In the genomic region with DNA sequence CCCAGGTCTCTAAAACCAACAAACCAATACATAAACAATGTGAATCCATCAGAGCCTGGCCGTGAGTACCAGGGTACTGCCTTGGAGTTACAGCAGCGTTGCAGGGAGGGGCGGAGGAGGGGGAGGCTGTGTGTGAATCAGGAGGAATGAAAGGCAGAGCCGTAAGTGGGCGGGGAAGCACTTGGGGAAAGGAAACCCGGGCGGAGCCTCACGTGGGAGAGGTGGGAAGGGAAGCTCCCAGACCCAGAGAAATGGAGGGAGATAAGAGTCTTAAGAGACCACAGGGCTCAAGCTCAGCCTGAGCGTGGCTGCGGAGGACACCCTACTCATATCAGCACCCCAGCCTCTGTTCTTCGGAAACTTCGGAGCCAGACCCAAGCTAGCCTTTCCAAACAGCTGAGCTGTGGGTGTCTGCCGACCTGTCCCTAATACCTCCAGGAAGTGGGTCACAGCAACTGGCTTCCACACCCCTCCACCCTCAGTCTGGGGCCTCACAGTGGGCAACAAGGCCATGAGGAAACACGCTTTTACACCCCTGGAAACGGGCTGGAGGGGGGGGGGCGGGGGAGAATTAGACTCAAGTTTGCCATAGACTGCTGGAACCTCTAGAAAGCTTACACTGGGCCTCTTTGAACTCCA, we compare ENCODE assay signal across 8 mouse cellular contexts. TPM values are rescaled to one million over a fixed set of nuclear protein-coding genes. Genes with fewer than 3 reads are reported as not detected.
DNase-seq lines count a peak whose midpoint lies in the region; ATAC-seq lines count a peak whose summit lies in the region.

No protein-coding gene starts in this region.

- no peaks in the 10 kb centered on the region for H3K36me3 ChIP-seq in heart, embryonic 13.5 days
- no peaks in the 10 kb centered on the region for H3K36me3 ChIP-seq in kidney, embryonic 16.5 days (ENCODE audit: insufficient read depth, low read length)
- H3K36me3 ChIP-seq in lung, embryonic 16.5 days (ENCODE audit: control insufficient read depth, insufficient read depth, low read length) = no peaks in the 10 kb centered on the region

- no peaks in the 10 kb centered on the region for H3K27me3 ChIP-seq in heart, embryonic 13.5 days (replicated peaks)
- H3K27me3 ChIP-seq in kidney, embryonic 16.5 days (ENCODE audit: insufficient read depth, low read length) = no peaks in the 10 kb centered on the region
- H3K27me3 ChIP-seq in lung, embryonic 16.5 days (ENCODE audit: control insufficient read depth, insufficient read depth, low read depth, low read length) = no peaks in the 10 kb centered on the region

- H3K4me1 ChIP-seq in heart, embryonic 13.5 days = peaks cover 23% of the 10 kb centered on the region
- peaks cover 21% of the 10 kb centered on the region for H3K4me1 ChIP-seq in kidney, embryonic 16.5 days (ENCODE audit: insufficient read depth, low read length)
- peaks cover 15% of the 10 kb centered on the region for H3K4me1 ChIP-seq in lung, embryonic 16.5 days (replicated peaks; ENCODE audit: control insufficient read depth, insufficient read depth, low read length)

- peak overlapping the region; percentile 65 for H3K27ac ChIP-seq in heart, embryonic 13.5 days (replicated peaks)
- peak overlapping the region; percentile 15; the same call in 1 of the 2 replicates for H3K27ac ChIP-seq in kidney, embryonic 16.5 days (ENCODE audit: low read length)
- H3K27ac ChIP-seq in lung, embryonic 16.5 days (ENCODE audit: low read length) = no peak overlapping the region

- peak; percentile 93 for DNase-seq in ZHBTc4 (ENCODE audit: low read depth, low spot score)
- peak; percentile 48 for DNase-seq in embryo, embryonic 11.5 days (ENCODE audit: low read depth, low spot score)
- peak; percentile 73 for DNase-seq in retina, embryonic 14.5 days (ENCODE audit: low spot score)
- DNase-seq in cerebellum, adult 9-11 months = no peak

- H3K9ac ChIP-seq in heart, embryonic 13.5 days = peak overlapping the region; percentile 77
- peak overlapping the region; percentile 61 for H3K9ac ChIP-seq in kidney, embryonic 16.5 days (replicated peaks; ENCODE audit: low read length)
- peak overlapping the region; percentile 32 for H3K9ac ChIP-seq in lung, embryonic 16.5 days (ENCODE audit: low read length)

- H3K9me3 ChIP-seq in heart, embryonic 13.5 days = no peaks in the 10 kb centered on the region
- no peaks in the 10 kb centered on the region for H3K9me3 ChIP-seq in kidney, embryonic 16.5 days (ENCODE audit: low read length)
- H3K9me3 ChIP-seq in lung, embryonic 16.5 days (ENCODE audit: control insufficient read depth, low read length) = no peaks in the 10 kb centered on the region

- WGBS in heart, embryonic 13.5 days = 3% methylated on average over 16 of the region's 16 CpGs
- WGBS in kidney, embryonic 16.5 days = 4% methylated on average over 16 of the region's 16 CpGs
- WGBS in lung, embryonic 16.5 days = 4% methylated on average over 16 of the region's 16 CpGs

- peak overlapping the region; percentile 50 for H3K4me3 ChIP-seq in heart, embryonic 13.5 days
- H3K4me3 ChIP-seq in kidney, embryonic 16.5 days (ENCODE audit: low read length) = peak overlapping the region; percentile 39
- peak overlapping the region; percentile 30 for H3K4me3 ChIP-seq in lung, embryonic 16.5 days (ENCODE audit: low read length)

- peak; percentile 25; the same call in 1 of the 2 replicates for ATAC-seq in heart, embryonic 13.5 days (ENCODE audit: extremely low read depth, insufficient number of reproducible peaks, low FRiP score, low TSS enrichment)
- peak; percentile 89 for ATAC-seq in kidney, embryonic 16.5 days (ENCODE audit: low FRiP score, low TSS enrichment)
- peak; percentile 86 for ATAC-seq in lung, embryonic 16.5 days (ENCODE audit: low read depth)
- no peak for ATAC-seq in activated CD4-positive, CD25-positive, alpha-beta regulatory T cell, adult 4 months

- peak overlapping the region; percentile 76 for H3K4me2 ChIP-seq in heart, embryonic 13.5 days
- peak overlapping the region; percentile 60 for H3K4me2 ChIP-seq in kidney, embryonic 16.5 days (replicated peaks; ENCODE audit: low read depth, low read length)
- peak overlapping the region; percentile 51 for H3K4me2 ChIP-seq in lung, embryonic 16.5 days (ENCODE audit: low read depth, low read length)

RNA-seq across cellular contexts. Expression of a gene that starts 14.7 kb away (rescaled TPM):
- polyA plus RNA-seq in heart, embryonic 13.5 days (2015; fragmentation: Nextera tagmentation; extraction: Ambion mirVana) = 2.9 and 3.4 TPM in 2 replicates
- polyA plus RNA-seq in kidney, embryonic 16.5 days (2015; fragmentation: Nextera tagmentation; extraction: Ambion mirVana) = 3.0 and 3.3 TPM in 2 replicates
- 5.5 and 5.9 TPM in 2 replicates for polyA plus RNA-seq in lung, embryonic 16.5 days (2015; fragmentation: Nextera tagmentation; extraction: Ambion mirVana)
- not detected for polyA plus RNA-seq in activated CD4-positive, CD25-positive, alpha-beta regulatory T cell, adult 4 months (2017; shearing (Covaris generic))
